Mouse (Mus musculus) E14TG2a.4 (cell line): ENCODE measurements around the gene 1700020N01Rik.

ENCODE experiments used
- H3K27me3 ChIP-seq: 2 replicates; pipeline ENCODE4 v1.6.1; 2014; ENCODE audit warnings: low read length, control low read depth; ENCODE audit not compliant: insufficient read depth
- H3K36me3 ChIP-seq: 2 replicates; pipeline ENCODE4 v1.6.1; 2014; ENCODE audit warnings: low read length, control low read depth; ENCODE audit not compliant: insufficient read depth
- H3K4me1 ChIP-seq: replicated peaks from 2 replicates; pipeline ENCODE4 v1.6.1; 2014; ENCODE audit warnings: low read depth, low read length, control low read depth
- H3K4me3 ChIP-seq: replicated peaks from 2 replicates; pipeline ENCODE4 v1.5.1; 2014; ENCODE audit warnings: mild to moderate bottlenecking, low read length
- H3K9me3 ChIP-seq: 2 replicates; pipeline ENCODE4 v1.6.1; 2014; ENCODE audit warnings: low read length, control low read depth
- CTCF ChIP-seq: conservative IDR thresholded peaks from 2 replicates; pipeline ENCODE4 v1.5.1; 2014; ENCODE audit warnings: low read length
- NANOG ChIP-seq: IDR thresholded peaks from 2 replicates; pipeline ENCODE4 v1.6.1; 2014; ENCODE audit warnings: borderline replicate concordance, low read length, mixed read lengths
- POU5F1 ChIP-seq: IDR thresholded peaks from 2 replicates; pipeline ENCODE4 v1.6.1; 2014; ENCODE audit warnings: low read length, borderline replicate concordance

The 1700020N01Rik gene

DNA sequence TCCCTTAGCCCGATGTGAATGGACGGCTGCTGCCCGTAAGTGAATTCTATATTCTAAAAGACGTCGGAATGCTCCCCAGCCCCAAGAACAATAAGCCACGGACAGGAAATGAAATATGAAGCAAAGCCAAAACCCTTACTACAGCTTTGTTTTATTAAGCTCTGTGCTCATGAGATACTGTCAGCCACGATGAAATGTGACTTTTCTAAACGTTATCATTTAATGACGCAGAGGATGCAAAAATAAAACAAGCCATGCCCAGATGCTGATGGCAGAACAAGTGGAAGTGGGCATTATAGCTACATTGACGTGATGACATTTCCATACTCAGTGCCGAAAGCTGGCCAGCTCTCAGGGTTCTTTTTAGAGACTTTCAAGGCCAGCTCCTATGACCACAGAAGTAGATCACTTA is 76.8 kb downstream of the 1700020N01Rik start:
- Histone ChIP-seq H3K27me3 (no peaks in the 10 kb centered on the region), H3K4me3 (no peak overlapping the region), H3K9me3 (no peaks in the 10 kb centered on the region), H3K4me1 (peaks cover 19% of the 10 kb centered on the region), H3K36me3 (no peaks in the 10 kb centered on the region)
- no peak for TF ChIP-seq NANOG
- no peak for TF ChIP-seq POU5F1
- TF ChIP-seq CTCF, result no peak

DNA sequence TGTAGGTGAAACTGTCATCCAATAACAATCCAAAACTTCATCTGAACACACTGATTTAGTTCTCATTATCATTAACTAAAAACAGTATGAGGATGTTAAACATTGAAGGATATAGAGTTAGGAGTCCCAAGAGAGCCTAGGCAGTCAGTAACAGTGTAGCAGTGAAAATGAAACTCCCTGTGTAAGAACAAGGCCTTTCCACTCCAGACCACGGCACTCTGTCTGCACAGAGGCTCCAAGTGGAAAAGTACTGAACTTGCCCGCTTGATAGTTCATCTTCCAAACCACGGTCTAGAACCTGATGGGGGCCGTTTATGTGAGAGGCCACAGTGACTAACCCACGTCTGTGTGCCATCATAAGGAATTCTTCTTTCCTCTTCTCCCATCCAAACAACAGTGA is 77.2 kb downstream of the 1700020N01Rik start:
- Histone ChIP-seq H3K4me3 (no peak overlapping the region), H3K36me3 (no peaks in the 10 kb centered on the region), H3K4me1 (peaks cover 19% of the 10 kb centered on the region), H3K9me3 (no peaks in the 10 kb centered on the region), H3K27me3 (no peaks in the 10 kb centered on the region)
- TF ChIP-seq CTCF (no peak), POU5F1 (no peak), NANOG (no peak)
